Mouse (Mus musculus): ENCODE measurements around the gene Pip4p1.

DNA sequence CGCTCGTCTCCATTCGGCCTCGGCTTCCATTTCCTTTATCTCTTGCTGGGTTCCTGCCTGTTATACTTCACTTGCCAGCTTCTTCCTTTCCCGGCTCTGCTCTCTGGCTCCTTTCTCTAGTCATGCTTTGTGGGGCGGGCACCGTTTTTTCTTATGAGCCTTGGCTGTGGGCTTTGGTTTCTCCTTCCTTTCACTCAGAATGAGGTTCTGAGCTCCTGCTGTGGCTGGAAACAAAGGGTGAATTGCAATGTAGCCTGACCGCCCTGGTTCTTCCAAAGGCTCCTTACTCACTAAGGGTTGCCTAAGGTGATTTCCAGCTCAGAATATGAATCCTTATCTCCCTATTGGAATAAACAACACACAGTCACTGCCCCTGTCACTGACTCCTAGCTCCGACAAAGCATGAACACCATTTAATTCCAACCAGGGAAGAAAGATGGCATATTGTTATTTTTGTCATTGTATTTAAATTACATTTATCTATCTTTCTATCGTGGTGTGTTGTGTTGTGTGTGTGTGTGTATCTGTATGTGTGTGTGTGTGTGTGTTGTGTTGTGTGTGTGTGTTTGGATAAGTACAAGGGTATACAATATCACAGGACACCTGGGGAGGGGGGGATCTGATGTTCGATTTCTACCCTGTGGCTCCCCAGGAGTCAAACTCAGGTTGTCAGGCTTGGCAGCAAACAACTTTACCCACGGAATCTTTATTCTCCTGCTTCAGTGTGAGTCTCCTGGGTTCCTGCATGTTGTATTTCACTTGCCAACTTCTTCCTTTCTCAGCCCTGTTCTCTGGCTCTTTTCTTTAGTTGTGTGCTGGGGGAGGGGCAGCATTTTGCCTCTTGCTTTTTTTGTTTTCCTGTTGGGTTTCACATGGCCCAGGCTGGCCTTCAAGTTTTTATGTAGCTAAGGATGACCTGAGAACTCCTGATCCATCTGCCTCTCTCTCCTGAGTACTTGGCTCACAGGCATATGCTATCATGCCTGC is 39.2 kb upstream of the Pip4p1 start:
- no peak for TF ChIP-seq EP300 (optimal IDR thresholded peaks at IDR 0.05)
- TF ChIP-seq CTCF (IDR thresholded peaks at IDR 0.05; ENCODE audit: low read depth), result no peak
